Mouse (Mus musculus) bone marrow macrophage, adult 2 months (primary cell): ENCODE data around the gene Ccn6.

Experiments used
- CTCF ChIP-seq: IDR thresholded peaks from 2 replicates; pipeline ENCODE4 v1.5.1; 2012; ENCODE audit warnings: low read depth, mild to moderate bottlenecking, low read length, moderate library complexity
- POLR2A ChIP-seq: IDR thresholded peaks from 2 replicates; pipeline ENCODE4 v1.6.1; 2012; ENCODE audit warnings: mild to moderate bottlenecking, low read depth, low read length, borderline replicate concordance

- TF ChIP-seq CTCF (no peak), POLR2A (no peak)
Observed at GRCm38 (mm10) chr10:39121412-39121811, 42.2 kb downstream of the Ccn6 start.
